Mouse (Mus musculus) spleen, adult 18-20 months (tissue): Measurements from ENCODE around the gene Opcml.

ENCODE experiments used
- DNase-seq, 2 experiments: peaks; one replicate each; pipeline ENCODE4 v3.0.0; 2022; ENCODE audit warnings: mixed read lengths in 2 of 2

Gene Opcml

GRCm38 (mm10) chr9:28822060-28822459, 1031.5 kb downstream of the Opcml start:
- no peak for DNase-seq

GRCm38 (mm10) chr9:28822466-28822865, 1031.9 kb downstream of the Opcml start:
- DNase-seq = no peak

GRCm38 (mm10) chr9:28825821-28826220, 1035.2 kb downstream of the Opcml start:
- DNase-seq = no peak

- no peak for DNase-seq
Measured at GRCm38 (mm10) chr9:28845961-28846570, 1055.5 kb downstream of the Opcml start.

- no peak for DNase-seq
Measured at GRCm38 (mm10) chr9:28855826-28856225, 1065.3 kb downstream of the Opcml start.

GRCm38 (mm10) chr9:28861983-28862382, 1071.4 kb downstream of the Opcml start:
- DNase-seq = no peak

- no peak for DNase-seq
Measured at GRCm38 (mm10) chr9:28867256-28867655, 1076.7 kb downstream of the Opcml start.

- DNase-seq = no peak
Measured at GRCm38 (mm10) chr9:28870478-28870877, 1079.9 kb downstream of the Opcml start.

- no peak for DNase-seq
Measured at GRCm38 (mm10) chr9:28882566-28882965, 1092.0 kb downstream of the Opcml start.

- DNase-seq = no peak
Measured at GRCm38 (mm10) chr9:28891611-28892010, 1101.0 kb downstream of the Opcml start.

GRCm38 (mm10) chr9:28903291-28903690, 1112.7 kb downstream of the Opcml start:
- no peak for DNase-seq

GRCm38 (mm10) chr9:28909738-28910137, 1119.2 kb downstream of the Opcml start:
- no peak for DNase-seq

GRCm38 (mm10) chr9:28911571-28912185, 1121.1 kb downstream of the Opcml start:
- no peak for DNase-seq

GRCm38 (mm10) chr9:28932069-28932468, 1141.5 kb downstream of the Opcml start:
- DNase-seq = no peak

GRCm38 (mm10) chr9:28937163-28937562, 1146.6 kb downstream of the Opcml start:
- DNase-seq = no peak

GRCm38 (mm10) chr9:28937980-28938379, 1147.4 kb downstream of the Opcml start:
- no peak for DNase-seq

- no peak for DNase-seq
Measured at GRCm38 (mm10) chr9:28940901-28941300, 1150.3 kb downstream of the Opcml start.

GRCm38 (mm10) chr9:28969455-28969854, 1178.9 kb downstream of the Opcml start:
- DNase-seq = no peak
